Mouse (Mus musculus) intestine, embryonic 14.5 days (tissue): ENCODE measurements around the gene Efhd2. TPM values are rescaled to one million over a fixed set of nuclear protein-coding genes. Genes with fewer than 3 reads are reported as not detected.

Experiments used
- polyA plus RNA-seq: library from polyadenylated mRNA; unstranded; fragments of >200 nt; fragmentation: Nextera tagmentation; extraction: Ambion mirVana; gene quantifications from 2 replicates; pipeline ENCODE4 v1.2.1, GENCODE M21; 2014

Gene Efhd2
- polyA plus RNA-seq, 1 experiment from 2014 or later, result 75.6 TPM

Other genes starting within 250 kb of the Efhd2 start
- gene Plekhm2, start 210.0 kb downstream of the Efhd2 start, polyA plus RNA-seq, result 3.2 and 3.7 TPM in 2 replicates
- 2.2 and 3.7 TPM in 2 replicates for gene Rsc1a1, start 189.3 kb downstream of the Efhd2 start, polyA plus RNA-seq
- gene Ddi2, start 151.5 kb downstream of the Efhd2 start, polyA plus RNA-seq, result 19.5 and 20.0 TPM in 2 replicates
- gene Agmat, start 128.2 kb downstream of the Efhd2 start, polyA plus RNA-seq, result 10.1 and 12.7 TPM in 2 replicates
- gene Dnajc16, start 84.0 kb downstream of the Efhd2 start, polyA plus RNA-seq, result 4.4 and 4.5 TPM in 2 replicates
- 19.3 and 20.0 TPM in 2 replicates for gene Casp9, start 81.3 kb downstream of the Efhd2 start, polyA plus RNA-seq
- 6.9 TPM in 1 of 2 replicates, not detected in the other for gene Cela2a, start 48.8 kb downstream of the Efhd2 start, polyA plus RNA-seq
- gene Ctrc, start 28.6 kb downstream of the Efhd2 start, polyA plus RNA-seq, result not detected in 2 replicates
- 1.8 and 2.2 TPM in 2 replicates for gene Fhad1, start 140.2 kb upstream of the Efhd2 start, polyA plus RNA-seq
- 42.9 and 45.5 TPM in 2 replicates for gene Tmem51, start 209.4 kb upstream of the Efhd2 start, polyA plus RNA-seq